Mouse (Mus musculus) kidney, adult 2 months (tissue): Measurements from ENCODE around the gene Cep78.

Experiments used
- CTCF ChIP-seq: fragments of 200-500 bp; conservative IDR thresholded peaks from 2 replicates; pipeline ENCODE4 v1.5.1; 2011; ENCODE audit warnings: low read depth, mild to moderate bottlenecking, control low read depth, low read length, moderate library complexity, mixed read lengths; ENCODE audit not compliant: insufficient read depth, insufficient read length
- POLR2A ChIP-seq: fragments of 200-500 bp; IDR thresholded peaks from one replicate; pipeline ENCODE4 v1.6.1; 2011; ENCODE audit warnings: low read depth, low read length, control low read depth

DNA sequence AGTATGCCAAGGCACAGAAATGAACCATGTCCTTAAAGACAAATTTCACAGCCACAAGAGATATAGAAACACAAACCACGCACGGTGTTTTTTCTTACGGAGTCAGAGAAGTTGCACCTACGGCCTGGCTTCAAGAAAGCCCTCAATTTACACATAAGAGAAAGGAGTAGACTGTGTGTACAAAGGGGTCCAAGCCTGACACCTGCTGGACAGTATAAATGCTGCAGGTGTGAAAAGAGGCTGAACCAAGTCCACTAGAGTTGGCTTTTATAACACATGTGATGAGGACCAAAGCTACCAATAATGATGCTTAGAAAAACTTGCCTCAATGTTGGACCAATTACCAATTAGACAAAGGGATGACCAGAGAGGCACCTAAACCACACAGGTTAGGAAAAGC is 2.9 kb downstream of the Cep78 start:
- TF ChIP-seq POLR2A (no peak), CTCF (peak; percentile 54)
